Mouse (Mus musculus) liver, postnatal 0 days (tissue): ENCODE results near the gene Mdga1.

Source experiments
- CTCF ChIP-seq: sonication (generic); IDR thresholded peaks from 2 replicates; pipeline ENCODE4 v1.5.1; 2016; ENCODE audit warnings: antibody characterized with exemption, low read depth
- EP300 ChIP-seq: IDR thresholded peaks from 2 replicates; pipeline ENCODE4 v1.6.1; 2016; ENCODE audit warnings: antibody characterized with exemption, low read depth, mild to moderate bottlenecking

GRCm38 (mm10) chr17:29788573-29788972, 181.3 kb downstream of the Mdga1 start:
- TF ChIP-seq CTCF = no peak
- no peak for TF ChIP-seq EP300
